Mouse (Mus musculus) midbrain, embryonic 14.5 days (tissue): ENCODE measurements at regions not wholly inside any gene's neighbourhood (a gene's known extent, or its start where the extent isn't known, plus 50 kb on each side); places are given as distances from the start of the nearest gene placed in this dataset.

Experiments used
- ATAC-seq: fragments of 200-750 bp; cut with Nextera tagmentation; 2 replicates; pipeline ENCODE4 v1.8.0; 2017; ENCODE audit warnings: moderate number of reproducible peaks, moderate library complexity; ENCODE audit not compliant: low FRiP score, low TSS enrichment
- DNase-seq: peaks from one replicate; pipeline ENCODE4 v3.0.0-alpha.2; 2015
- H3K27ac ChIP-seq: fragments of 300-500 bp; sonication (generic); replicated peaks from 2 replicates; pipeline ENCODE4 v1.5.1; 2014; ENCODE audit warnings: mild to moderate bottlenecking, low read depth, low read length, moderate library complexity
- H3K27me3 ChIP-seq: fragments of 300-500 bp; sonication (generic); 2 replicates; pipeline ENCODE4 v1.6.1; 2014; ENCODE audit warnings: low read length, control low read depth, mixed read lengths; ENCODE audit not compliant: control insufficient read depth, insufficient read depth
- H3K36me3 ChIP-seq: fragments of 300-500 bp; sonication (generic); 2 replicates; pipeline ENCODE4 v1.6.1; 2014; ENCODE audit warnings: low read length, control low read depth; ENCODE audit not compliant: control insufficient read depth, insufficient read depth
- H3K4me1 ChIP-seq: fragments of 300-500 bp; sonication (generic); 2 replicates; pipeline ENCODE4 v1.6.1; 2014; ENCODE audit warnings: mild to moderate bottlenecking, antibody characterized with exemption, low read length, control low read depth; ENCODE audit not compliant: control insufficient read depth, insufficient read depth
- H3K4me2 ChIP-seq: fragments of 300-500 bp; sonication (generic); 2 replicates; pipeline ENCODE4 v1.6.1; 2014; ENCODE audit warnings: mild to moderate bottlenecking, low read length, moderate library complexity
- H3K4me3 ChIP-seq: fragments of 300-500 bp; sonication (generic); replicated peaks from 2 replicates; pipeline ENCODE4 v1.5.1; 2014; ENCODE audit warnings: low read depth, low read length
- H3K9ac ChIP-seq: fragments of 300-500 bp; sonication (generic); replicated peaks from 2 replicates; pipeline ENCODE4 v1.6.1; 2014; ENCODE audit warnings: mild to moderate bottlenecking, low read length, moderate library complexity
- H3K9me3 ChIP-seq: fragments of 300-500 bp; sonication (generic); 2 replicates; pipeline ENCODE4 v1.6.1; 2016; ENCODE audit warnings: low read length, control low read depth, mixed read lengths; ENCODE audit not compliant: control insufficient read depth
- WGBS: fragments of 180-500 bp; shearing (Covaris S2); extraction: QIAGEN DNeasy Blood & Tissue Kit; methylation state at CpG from one replicate; pipeline ENCODE4 v1.1.7; 2014; 5-methylcytosine and 5-hydroxymethylcytosine counted together

- 32% methylated on average over 22 of the region's 22 CpGs for WGBS
- DNase-seq, result peak; percentile 77
- H3K4me1 ChIP-seq, result peaks cover 20% of the 10 kb centered on the region
- H3K4me2 ChIP-seq, result peak overlapping the region; percentile 21; the same call in 1 of the 2 replicates
- H3K4me3 ChIP-seq, result no peak overlapping the region
- H3K27ac ChIP-seq, result peak overlapping the region; percentile 57
- peaks cover 4% of the 10 kb centered on the region; the same call in 1 of the 2 replicates for H3K27me3 ChIP-seq
- no peak for ATAC-seq
- no peaks in the 10 kb centered on the region for H3K9me3 ChIP-seq
- no peaks in the 10 kb centered on the region for H3K36me3 ChIP-seq
- H3K9ac ChIP-seq, result peak overlapping the region; percentile 3; the same call in 1 of the 2 replicates
Measured at GRCm38 (mm10) chr4:125932036-125932756, 92.2 kb upstream of the Csf3r start.

GRCm38 (mm10) chr4:125936357-125936756 lies 88.0 kb upstream of the Csf3r start:
- Histone ChIP-seq H3K27me3 (no peaks in the 10 kb centered on the region), H3K4me2 (no peak overlapping the region), H3K36me3 (no peaks in the 10 kb centered on the region), H3K27ac (no peak overlapping the region), H3K4me3 (no peak overlapping the region), H3K9me3 (no peaks in the 10 kb centered on the region), H3K4me1 (peaks cover 8% of the 10 kb centered on the region), H3K9ac (no peak overlapping the region)
- WGBS, result 82% methylated on average over 7 of the region's 7 CpGs
- DNase-seq (no peak), ATAC-seq (no peak)

DNA sequence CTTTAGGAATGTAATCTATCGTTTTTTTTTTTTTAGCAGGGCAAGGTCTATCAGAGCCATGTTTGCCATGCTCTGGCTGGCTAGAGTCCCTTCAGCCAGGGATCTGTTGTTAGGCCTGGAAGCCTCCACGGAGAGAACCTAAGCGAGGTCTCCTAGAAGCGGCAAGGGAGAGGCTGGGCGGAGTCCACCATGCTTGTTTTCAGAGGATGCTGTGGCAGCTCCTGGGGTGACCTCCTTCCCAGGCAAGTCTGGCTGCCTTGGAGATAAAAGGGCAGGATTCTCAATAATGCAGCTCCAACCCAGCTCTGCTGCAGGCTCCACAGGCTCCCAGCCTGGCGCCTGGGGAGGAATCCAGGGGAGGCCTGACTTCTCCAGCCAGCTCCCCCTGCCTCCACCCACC lies 86.2 kb upstream of the Csf3r start:
- no peak overlapping the region for H3K4me2 ChIP-seq

GRCm38 (mm10) chr4:125941266-125941665 lies 83.1 kb upstream of the Csf3r start:
- Histone ChIP-seq H3K4me3 (no peak overlapping the region), H3K4me2 (no peak overlapping the region), H3K36me3 (no peaks in the 10 kb centered on the region), H3K27ac (no peak overlapping the region), H3K27me3 (no peaks in the 10 kb centered on the region), H3K4me1 (peaks cover 12% of the 10 kb centered on the region), H3K9me3 (no peaks in the 10 kb centered on the region), H3K9ac (no peak overlapping the region)
- WGBS, result 63% methylated on average over 5 of the region's 5 CpGs
- no peak for ATAC-seq
- DNase-seq, result no peak

More for the DNA sequence above, 86.2 kb upstream of the Csf3r start:
- H3K36me3 ChIP-seq, result no peaks in the 10 kb centered on the region
- DNase-seq, result no peak
- H3K9me3 ChIP-seq, result no peaks in the 10 kb centered on the region
- H3K27me3 ChIP-seq, result no peaks in the 10 kb centered on the region
- H3K27ac ChIP-seq, result no peak overlapping the region
- no peak for ATAC-seq
- 34% methylated on average over 6 of the region's 6 CpGs for WGBS
- H3K9ac ChIP-seq, result no peak overlapping the region
- 0 out of 2 replicates have a peak, but pooled peaks cover 3% of the 10 kb centered on the region for H3K4me1 ChIP-seq
- no peak overlapping the region for H3K4me3 ChIP-seq

DNA sequence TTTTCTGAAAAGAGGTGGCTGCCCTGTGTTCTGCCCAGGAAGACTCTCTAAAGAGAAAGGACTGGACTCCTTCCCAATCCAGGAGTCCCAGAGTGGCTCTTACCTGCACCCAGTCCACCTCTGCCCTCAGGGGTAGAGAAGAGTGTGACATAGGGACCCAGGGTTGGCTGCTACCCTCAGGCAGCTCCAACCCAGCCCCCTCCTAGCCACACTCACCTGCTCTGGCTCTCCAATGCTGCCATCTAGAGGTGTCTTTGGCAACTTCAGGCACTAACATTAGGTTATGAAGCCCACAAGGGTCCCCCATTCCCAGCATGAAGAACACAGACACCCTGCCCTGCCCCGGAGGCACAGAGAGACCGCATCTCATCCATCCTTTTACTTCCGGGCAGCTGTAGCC lies 82.4 kb upstream of the Csf3r start:
- ATAC-seq (peak; percentile 40; the same call in 1 of the 2 replicates), DNase-seq (peak; percentile 85)
- Histone ChIP-seq H3K4me3 (no peak overlapping the region), H3K36me3 (no peaks in the 10 kb centered on the region), H3K9ac (no peak overlapping the region), H3K27me3 (no peaks in the 10 kb centered on the region), H3K4me2 (no peak overlapping the region), H3K4me1 (peaks cover 12% of the 10 kb centered on the region), H3K9me3 (no peaks in the 10 kb centered on the region), H3K27ac (no peak overlapping the region)
- 30% methylated on average over 3 of the region's 3 CpGs for WGBS

DNA sequence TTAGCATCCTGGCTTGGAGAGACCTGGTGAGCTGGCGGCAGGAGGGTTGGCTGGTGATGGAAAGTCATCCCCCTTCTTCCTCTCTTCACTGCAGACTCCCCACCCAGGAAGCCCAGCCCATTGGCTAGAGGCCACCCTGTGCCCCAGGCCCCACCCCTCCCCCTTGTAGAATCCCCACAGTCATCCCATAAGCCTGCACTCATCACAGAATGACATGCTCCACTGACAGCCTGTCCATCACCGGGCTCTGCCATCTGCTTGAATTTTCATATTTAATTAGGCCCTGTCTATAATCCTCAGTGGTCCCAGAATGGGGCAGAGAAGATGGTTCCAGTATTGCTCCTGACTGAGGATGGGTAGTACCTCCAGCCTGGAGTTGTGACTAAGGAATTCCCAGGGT lies 79.3 kb upstream of the Csf3r start:
- Histone ChIP-seq H3K9ac (no peak overlapping the region), H3K4me1 (peaks cover 12% of the 10 kb centered on the region), H3K4me3 (no peak overlapping the region), H3K27ac (peak overlapping the region; percentile 41; the same call in 1 of the 2 replicates), H3K4me2 (no peak overlapping the region), H3K9me3 (no peaks in the 10 kb centered on the region), H3K27me3 (no peaks in the 10 kb centered on the region), H3K36me3 (no peaks in the 10 kb centered on the region)
- 23% methylated on average over 2 of the region's 2 CpGs for WGBS
- DNase-seq (peak; percentile 45), ATAC-seq (peak; percentile 64)

DNA sequence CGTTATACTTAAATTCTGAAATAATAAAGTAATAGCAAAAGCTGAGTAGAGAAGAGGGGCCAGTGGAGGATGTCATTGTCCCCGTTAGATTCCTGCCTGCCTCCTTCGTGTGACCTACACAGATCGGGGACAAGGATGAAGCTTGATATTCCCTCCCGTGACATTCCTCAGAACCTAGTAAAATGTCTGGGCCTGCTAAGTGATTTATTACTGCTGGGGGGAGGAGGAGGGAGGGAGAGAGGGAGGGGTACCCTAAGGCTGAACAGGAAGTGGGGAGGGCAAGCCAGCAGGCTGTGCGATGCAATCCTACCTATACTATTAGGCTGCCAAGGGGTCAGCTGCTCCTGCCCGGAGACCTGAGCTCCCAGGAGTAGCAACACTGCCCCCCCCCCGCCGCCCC lies 64.9 kb upstream of the Csf3r start:
- Histone ChIP-seq H3K36me3 (no peaks in the 10 kb centered on the region), H3K9ac (no peak overlapping the region), H3K4me1 (peaks cover 5% of the 10 kb centered on the region; the same call in 1 of the 2 replicates), H3K9me3 (no peaks in the 10 kb centered on the region), H3K4me2 (no peak overlapping the region), H3K27ac (no peak overlapping the region), H3K4me3 (no peak overlapping the region), H3K27me3 (no peaks in the 10 kb centered on the region)
- ATAC-seq (no peak), DNase-seq (no peak)
- 59% methylated on average over 9 of the region's 9 CpGs for WGBS

DNA sequence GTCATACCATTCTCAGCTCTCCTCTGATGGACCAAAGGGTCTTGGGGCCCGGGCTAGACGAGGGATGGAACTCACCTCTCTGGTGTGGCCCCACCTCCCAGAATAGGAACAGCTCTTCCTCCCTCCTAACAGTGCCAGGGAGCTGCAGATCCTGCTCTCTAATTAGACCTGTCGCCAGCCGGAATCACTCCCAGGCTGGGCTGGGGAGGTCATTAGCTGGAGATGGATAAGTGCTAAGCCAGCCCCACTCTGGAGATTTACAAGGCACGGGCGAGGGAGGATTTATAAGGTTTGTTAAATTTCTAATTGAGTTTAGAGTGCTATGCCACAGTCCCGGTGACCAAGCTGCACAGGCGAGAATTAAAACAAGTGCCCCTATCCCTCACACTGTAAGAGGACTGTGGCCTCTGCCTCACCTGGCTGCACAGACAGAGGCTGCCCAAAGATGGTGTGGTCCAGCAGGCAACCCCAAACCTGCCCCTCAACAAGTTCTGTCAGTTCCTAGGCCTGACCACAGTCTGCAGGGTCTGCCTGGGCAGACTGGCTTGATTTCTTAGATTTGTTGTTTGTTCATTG lies 63.6 kb upstream of the Csf3r start:
- 56% methylated on average over 8 of the region's 8 CpGs for WGBS
- H3K4me3 ChIP-seq, result no peak overlapping the region
- ATAC-seq, result no peak

GRCm38 (mm10) chr4:125962677-125963076 lies 61.7 kb upstream of the Csf3r start:
- DNase-seq (peak; percentile 95), ATAC-seq (no peak; the same call in 1 of the 2 replicates)
- 5% methylated on average over 7 of the region's 7 CpGs for WGBS
- Histone ChIP-seq H3K9me3 (no peaks in the 10 kb centered on the region), H3K36me3 (no peaks in the 10 kb centered on the region), H3K4me2 (no peak overlapping the region), H3K27me3 (no peaks in the 10 kb centered on the region), H3K27ac (no peak overlapping the region), H3K4me3 (no peak overlapping the region), H3K9ac (no peak overlapping the region), H3K4me1 (no peaks in the 10 kb centered on the region)

More for the DNA sequence above, 63.6 kb upstream of the Csf3r start:
- no peaks in the 10 kb centered on the region for H3K36me3 ChIP-seq
- no peak overlapping the region for H3K27ac ChIP-seq
- H3K27me3 ChIP-seq, result no peaks in the 10 kb centered on the region
- no peak overlapping the region for H3K9ac ChIP-seq
- DNase-seq, result no peak
- H3K4me2 ChIP-seq, result no peak overlapping the region
- no peaks in the 10 kb centered on the region for H3K9me3 ChIP-seq
- H3K4me1 ChIP-seq, result peaks cover 5% of the 10 kb centered on the region; the same call in 1 of the 2 replicates
